Mouse (Mus musculus): ENCODE data around the gene Kcnn4. TPM values are rescaled to one million over a fixed set of nuclear protein-coding genes. Genes with fewer than 3 reads are reported as not detected.
"Not testable (repeated sequence)": the region's sequence is repeated elsewhere in the genome, so short reads cannot be mapped to it uniquely, and the experiment has no call there.

The Kcnn4 gene
- polyA plus RNA-seq, 1 experiment from 2014 or later = 0.56 TPM

GRCm38 (mm10) chr7:24399256-24400081 lies 29.4 kb downstream of the Kcnn4 start, which contains the start of gene Smg9:
Gene Smg9, plus strand, starts transcription at chr7:24399619.
- ATAC-seq (replicated peaks) = peak; percentile 96
- H3K4me1 ChIP-seq = peaks cover 14% of the 10 kb centered on the region
- no peaks in the 10 kb centered on the region for H3K9me3 ChIP-seq
- H3K9ac ChIP-seq (replicated peaks) = peak within 1 kb of the TSS; percentile 69
- H3K4me2 ChIP-seq (replicated peaks) = peak within 1 kb of the TSS; percentile 56
- 3% methylated on average over 66 of the region's 66 CpGs for WGBS
- H3K4me3 ChIP-seq = peak within 1 kb of the TSS; percentile 73
- H3K27me3 ChIP-seq = no peaks in the 10 kb centered on the region
- peaks cover 7% of the 10 kb centered on the region for H3K36me3 ChIP-seq
- H3K27ac ChIP-seq (replicated peaks) = peak within 1 kb of the TSS; percentile 98

DNA sequence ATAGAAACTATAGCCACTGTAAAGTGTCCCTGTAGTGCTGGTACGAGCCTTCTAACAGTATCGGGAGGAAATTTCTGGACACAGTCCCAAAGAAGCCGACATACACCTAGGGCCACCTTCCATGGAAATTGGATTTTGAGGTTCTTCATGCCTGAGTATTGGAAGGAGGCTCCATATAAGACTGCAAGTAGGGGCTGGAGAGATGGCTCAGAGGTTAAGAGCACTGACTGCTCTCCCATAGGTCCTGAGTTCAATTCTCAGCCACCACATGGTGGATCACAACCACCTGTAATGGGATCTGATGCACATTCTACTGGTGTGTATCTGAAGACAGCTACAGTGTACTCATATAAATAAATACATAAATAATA lies 30.0 kb downstream of the Kcnn4 start:
- no peaks in the 10 kb centered on the region for H3K9me3 ChIP-seq
- 18% methylated on average over 3 of the region's 3 CpGs for WGBS

DNA sequence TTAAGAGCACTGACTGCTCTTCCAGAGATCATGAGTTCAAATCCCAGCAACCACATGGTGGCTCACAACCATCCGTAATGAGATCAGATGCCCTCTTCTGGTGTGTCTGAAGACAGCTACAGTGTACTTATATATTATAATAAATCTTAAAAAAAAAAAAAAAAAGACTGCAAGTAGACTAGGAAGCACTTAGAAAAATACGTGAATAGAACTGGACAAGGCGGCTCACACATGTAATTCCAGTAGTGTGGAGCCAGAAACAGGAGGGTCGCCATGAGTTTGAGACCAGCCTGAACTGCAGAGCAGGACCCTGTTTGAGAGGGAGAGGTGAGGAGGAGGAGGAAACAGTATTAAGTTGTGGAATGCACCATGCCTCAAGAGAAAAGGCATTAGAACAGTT lies 30.4 kb downstream of the Kcnn4 start:
- H3K9me3 ChIP-seq; H3K9ac ChIP-seq (replicated peaks); H3K27me3 ChIP-seq; ATAC-seq (replicated peaks); H3K27ac ChIP-seq (replicated peaks): not testable (repeated sequence)
- H3K36me3 ChIP-seq = peaks cover 16% of the 10 kb centered on the region
- WGBS = 93% methylated on average over 4 of the region's 4 CpGs
- H3K4me3 ChIP-seq = peak overlapping the region; percentile 73
- H3K4me1 ChIP-seq = peaks cover 14% of the 10 kb centered on the region
- H3K4me2 ChIP-seq (replicated peaks) = peak overlapping the region; percentile 56

More for the DNA sequence above, 30.0 kb downstream of the Kcnn4 start:
- Histone ChIP-seq H3K36me3 (peaks cover 12% of the 10 kb centered on the region), H3K9ac (replicated peaks) (peak overlapping the region; percentile 69), H3K27ac (replicated peaks) (peak overlapping the region; percentile 98), H3K4me3 (peak overlapping the region; percentile 73), H3K4me2 (replicated peaks) (peak overlapping the region; percentile 56), H3K4me1 (peaks cover 14% of the 10 kb centered on the region), H3K27me3 (no peaks in the 10 kb centered on the region)
- ATAC-seq (replicated peaks) = peak; percentile 24; the same call in 1 of the 2 replicates

GRCm38 (mm10) chr7:24402851-24403250 lies 32.8 kb downstream of the Kcnn4 start:
- no peaks in the 10 kb centered on the region for H3K9me3 ChIP-seq
- no peak for ATAC-seq (replicated peaks)
- no peak overlapping the region for H3K27ac ChIP-seq (replicated peaks)
- H3K4me3 ChIP-seq = no peak overlapping the region
- 97% methylated on average over 9 of the region's 9 CpGs for WGBS
- H3K4me1 ChIP-seq = peaks cover 20% of the 10 kb centered on the region
- H3K4me2 ChIP-seq (replicated peaks) = no peak overlapping the region
- no peaks in the 10 kb centered on the region for H3K27me3 ChIP-seq
- H3K36me3 ChIP-seq = peaks cover 25% of the 10 kb centered on the region
- no peak overlapping the region for H3K9ac ChIP-seq (replicated peaks)

DNA sequence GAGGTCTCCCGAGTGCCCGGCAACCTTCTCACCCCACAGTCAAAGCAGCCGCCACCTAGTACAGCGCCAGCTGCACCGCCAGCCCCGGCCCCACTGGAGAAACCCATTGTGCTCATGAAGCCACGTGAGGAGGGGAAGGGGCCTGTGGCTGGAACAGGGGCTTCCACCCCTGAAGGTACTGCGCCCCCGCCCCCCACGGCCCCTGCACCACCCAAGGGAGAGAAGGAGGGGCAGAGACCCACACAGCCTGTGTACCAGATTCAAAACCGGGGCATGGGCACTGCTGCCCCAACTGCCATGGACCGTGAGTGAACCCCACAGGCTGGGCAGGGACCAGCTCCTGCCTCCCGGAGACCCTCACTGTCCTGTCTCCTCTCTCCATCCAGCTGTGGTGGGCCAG lies 35.6 kb downstream of the Kcnn4 start:
- Histone ChIP-seq H3K4me3 (no peak overlapping the region), H3K9me3 (no peaks in the 10 kb centered on the region), H3K9ac (replicated peaks) (no peak overlapping the region), H3K27me3 (no peaks in the 10 kb centered on the region), H3K4me1 (peaks cover 15% of the 10 kb centered on the region), H3K36me3 (peaks cover 25% of the 10 kb centered on the region), H3K27ac (replicated peaks) (no peak overlapping the region), H3K4me2 (replicated peaks) (no peak overlapping the region)
- 90% methylated on average over 13 of the region's 13 CpGs for WGBS
- no peak for ATAC-seq (replicated peaks)

DNA sequence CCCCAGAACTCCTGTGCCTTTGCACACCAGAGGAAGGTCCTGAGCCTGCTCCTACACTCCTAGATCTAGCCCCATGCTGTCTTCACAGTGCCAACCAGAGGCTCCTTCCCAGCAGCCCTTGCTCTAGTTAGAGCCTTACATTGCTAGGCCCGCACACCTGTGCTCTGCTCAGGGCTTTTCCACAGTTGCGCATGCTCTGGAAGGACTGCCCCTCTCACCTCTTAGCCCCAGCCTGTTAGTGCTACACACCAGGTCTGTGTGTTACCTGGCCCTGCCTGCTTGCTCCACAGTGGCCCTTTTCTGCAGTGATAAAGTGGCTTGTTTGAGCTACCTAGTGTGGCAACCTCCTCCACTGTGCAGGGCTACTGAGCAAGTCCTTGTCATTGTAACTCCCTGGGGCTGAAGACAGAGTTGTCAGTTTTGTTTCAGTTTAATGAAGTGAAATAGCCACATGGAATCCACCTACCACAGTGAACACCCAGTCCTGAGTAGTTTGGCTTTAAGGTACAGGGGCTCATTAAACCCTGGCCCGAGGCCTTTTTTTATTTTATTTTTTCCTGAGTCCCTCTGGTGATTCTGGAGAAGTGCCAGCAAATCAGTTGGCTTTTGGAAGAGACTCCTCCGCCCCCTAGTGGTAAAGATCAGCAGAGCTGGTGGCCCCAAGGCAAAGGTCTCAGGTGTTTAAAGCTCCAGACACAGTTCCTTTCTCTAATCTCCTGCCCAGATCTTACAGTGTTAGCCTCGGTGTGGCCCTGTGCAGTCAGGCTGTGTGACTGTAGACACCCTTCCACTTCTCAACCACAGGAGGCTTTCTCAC lies 36.7 kb downstream of the Kcnn4 start:
- no peaks in the 10 kb centered on the region for H3K9me3 ChIP-seq
- H3K36me3 ChIP-seq = peaks cover 25% of the 10 kb centered on the region
- WGBS = 44% methylated on average over 5 of the region's 5 CpGs
- no peak overlapping the region for H3K4me2 ChIP-seq (replicated peaks)
- peak overlapping the region; percentile 14 for H3K27ac ChIP-seq (replicated peaks)
- ATAC-seq (replicated peaks) = peak; percentile 31; the same call in 1 of the 2 replicates
- peaks cover 7% of the 10 kb centered on the region for H3K4me1 ChIP-seq
- H3K4me3 ChIP-seq = no peak overlapping the region
- H3K27me3 ChIP-seq = no peaks in the 10 kb centered on the region
- H3K9ac ChIP-seq (replicated peaks) = no peak overlapping the region

DNA sequence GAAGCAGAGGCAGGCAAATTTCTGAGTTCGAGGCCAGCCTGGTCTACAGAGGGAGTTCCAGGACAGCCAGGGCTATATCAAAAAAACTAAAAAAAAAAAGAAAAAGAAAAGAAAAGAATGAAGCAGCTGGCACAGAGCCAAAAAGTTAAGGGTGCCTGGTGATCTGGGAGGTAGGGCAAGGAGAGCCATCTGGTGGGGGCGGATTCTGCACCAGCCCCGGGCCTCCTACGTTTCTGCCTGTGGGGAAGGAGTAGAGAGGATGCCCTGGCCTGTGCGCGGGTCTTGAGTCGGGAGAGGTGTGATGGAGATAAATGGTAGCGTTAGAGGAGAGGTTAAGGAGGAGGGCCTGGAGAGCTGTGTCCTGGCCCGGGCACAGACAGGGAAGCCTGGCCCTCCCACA lies 38.1 kb downstream of the Kcnn4 start:
- Histone ChIP-seq H3K9ac (replicated peaks) (no peak overlapping the region), H3K4me3 (no peak overlapping the region), H3K36me3 (peaks cover 25% of the 10 kb centered on the region), H3K27ac (replicated peaks) (no peak overlapping the region), H3K4me2 (replicated peaks) (no peak overlapping the region), H3K9me3 (no peaks in the 10 kb centered on the region), H3K4me1 (peaks cover 7% of the 10 kb centered on the region), H3K27me3 (no peaks in the 10 kb centered on the region)
- no peak for ATAC-seq (replicated peaks)
- whole genome bisulfite sequencing = 92% methylated on average over 9 of the region's 9 CpGs

GRCm38 (mm10) chr7:24410123-24410522 lies 40.1 kb downstream of the Kcnn4 start:
- Histone ChIP-seq H3K4me3 (no peak overlapping the region), H3K9me3 (no peaks in the 10 kb centered on the region), H3K4me2 (replicated peaks) (no peak overlapping the region), H3K4me1 (peaks cover 7% of the 10 kb centered on the region), H3K36me3 (peaks cover 13% of the 10 kb centered on the region), H3K9ac (replicated peaks) (no peak overlapping the region), H3K27ac (replicated peaks) (no peak overlapping the region), H3K27me3 (no peaks in the 10 kb centered on the region)
- WGBS = 86% methylated on average over 6 of the region's 6 CpGs
- no peak for ATAC-seq (replicated peaks)

DNA sequence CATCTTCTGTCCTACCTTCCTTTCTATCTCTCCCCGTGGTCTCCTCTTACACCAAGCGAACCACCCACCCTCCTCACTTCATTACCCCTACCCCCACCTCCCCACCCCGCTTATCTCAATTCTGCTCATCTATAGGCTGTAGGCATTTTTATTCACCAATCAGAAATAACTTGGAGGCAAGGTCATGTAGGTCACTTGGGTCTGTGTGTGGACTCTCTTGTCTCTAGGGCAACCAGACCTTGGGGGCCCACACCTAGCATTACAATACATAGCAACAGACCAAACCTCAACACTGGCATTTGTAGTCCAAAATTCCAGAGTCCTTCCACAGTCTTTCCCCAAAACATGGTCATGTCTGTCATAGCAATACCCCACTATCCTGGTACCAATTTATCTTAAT lies 40.8 kb downstream of the Kcnn4 start:
- Histone ChIP-seq H3K27me3 (no peaks in the 10 kb centered on the region), H3K36me3 (peaks cover 5% of the 10 kb centered on the region), H3K4me2 (replicated peaks) (no peak overlapping the region), H3K27ac (replicated peaks) (no peak overlapping the region), H3K9ac (replicated peaks) (no peak overlapping the region), H3K9me3 (no peaks in the 10 kb centered on the region), H3K4me3 (no peak overlapping the region), H3K4me1 (peaks cover 7% of the 10 kb centered on the region)
- no peak for ATAC-seq (replicated peaks)
- WGBS = 84% methylated on average over 3 of the region's 3 CpGs

GRCm38 (mm10) chr7:24413630-24414029 lies 43.6 kb downstream of the Kcnn4 start:
- Histone ChIP-seq H3K9me3 (no peaks in the 10 kb centered on the region), H3K9ac (replicated peaks) (no peak overlapping the region), H3K4me2 (replicated peaks) (no peak overlapping the region), H3K4me1 (no peaks in the 10 kb centered on the region), H3K27me3 (no peaks in the 10 kb centered on the region), H3K27ac (replicated peaks) (no peak overlapping the region), H3K36me3 (peaks cover 3% of the 10 kb centered on the region; the same call in 1 of the 2 replicates), H3K4me3 (no peak overlapping the region)
- no peak for ATAC-seq (replicated peaks)
- 96% methylated on average over 3 of the region's 3 CpGs for WGBS

GRCm38 (mm10) chr7:24415261-24415660 lies 45.2 kb downstream of the Kcnn4 start:
- no peak for ATAC-seq (replicated peaks)
- Histone ChIP-seq H3K4me2 (replicated peaks) (no peak overlapping the region), H3K27ac (replicated peaks) (no peak overlapping the region), H3K9ac (replicated peaks) (no peak overlapping the region), H3K27me3 (no peaks in the 10 kb centered on the region), H3K36me3 (peaks cover 3% of the 10 kb centered on the region; the same call in 1 of the 2 replicates), H3K4me3 (no peak overlapping the region), H3K9me3 (no peaks in the 10 kb centered on the region), H3K4me1 (0 out of 2 replicates have a peak, but pooled peaks cover 5% of the 10 kb centered on the region)
- WGBS = 85% methylated on average over 7 of the region's 7 CpGs

- Histone ChIP-seq H3K4me1 (0 out of 2 replicates have a peak, but pooled peaks cover 5% of the 10 kb centered on the region), H3K36me3 (peaks cover 3% of the 10 kb centered on the region), H3K9me3 (no peaks in the 10 kb centered on the region), H3K9ac (replicated peaks) (no peak overlapping the region), H3K27me3 (no peaks in the 10 kb centered on the region), H3K4me3 (no peak overlapping the region), H3K4me2 (replicated peaks) (no peak overlapping the region), H3K27ac (replicated peaks) (no peak overlapping the region)
- WGBS = 25% methylated on average over 8 of the region's 8 CpGs
- ATAC-seq (replicated peaks) = no peak
These were observed 49.5 kb downstream of the Kcnn4 start for GRCm38 (mm10) chr7:24419579-24419978.

Data from forebrain, embryonic 15.5 days (tissue).